Mouse (Mus musculus) gastrocnemius, postnatal 36 days (tissue): ENCODE data around the gene Hnrnpul1. TPM values are rescaled to one million over a fixed set of nuclear protein-coding genes. Genes with fewer than 3 reads are reported as not detected.

Experiments
- DNase-seq, 2 experiments: peaks; one replicate each; pipeline ENCODE4 v3.0.0; 2022
- intact Hi-C: fragments of 180-260 bp; cut with DNase I; formaldehyde crosslinking; loops from one replicate; pipeline ENCODE4 v1.15.1; 2025
- total RNA-seq, 2 experiments: library from RNA; stranded (reverse); gene quantifications; 2 replicates each; pipeline ENCODE4 v1.2.3; 2021

The Hnrnpul1 gene
- total RNA-seq, 2 experiments from 2014 or later: 60.4 to 62.0 TPM

GRCm38 (mm10) chr7:25674719-25675300 is 79.7 kb downstream of the Hnrnpul1 start, which contains the start of gene Tmem91:
Gene Tmem91 (minus strand): TSS chr7:25675166.
- intact Hi-C loops: no loop called here
- no peak for DNase-seq

- intact Hi-C loops: no loop called here
- no peak for DNase-seq
Measured at GRCm38 (mm10) chr7:25674297-25674696, 80.3 kb downstream of the Hnrnpul1 start.

GRCm38 (mm10) chr7:25672442-25672841 is 82.1 kb downstream of the Hnrnpul1 start:
- intact Hi-C loops: no loop called here
- no peak for DNase-seq

GRCm38 (mm10) chr7:25671686-25672085 is 82.9 kb downstream of the Hnrnpul1 start:
- intact Hi-C loops: no loop called here
- DNase-seq: no peak

Other genes starting within 250 kb of the Hnrnpul1 start
- under 1 TPM; 0.64 to 0.79 TPM for gene Ceacam2, start 214.9 kb downstream of the Hnrnpul1 start, total RNA-seq
- gene Erich4, start 138.9 kb downstream of the Hnrnpul1 start, total RNA-seq: not detected
- 10 to 100 TPM; 37.7 to 43.0 TPM for gene Dmac2, start 135.3 kb downstream of the Hnrnpul1 start, total RNA-seq
- 1 to 10 TPM; 1.0 to 1.8 TPM for gene B3gnt8, start 128.1 kb downstream of the Hnrnpul1 start, total RNA-seq
- 100 to 1,000 TPM in 1 of 2 experiments, 10 to 100 TPM in 1; 97.3 to 106 TPM for gene Bckdha, start 95.8 kb downstream of the Hnrnpul1 start, total RNA-seq
- 10 to 100 TPM; 20.3 to 23.2 TPM for gene Exosc5, start 95.6 kb downstream of the Hnrnpul1 start, total RNA-seq
- gene Tmem91, start 79.6 kb downstream of the Hnrnpul1 start, total RNA-seq: not detected
- gene B9d2, start 74.0 kb downstream of the Hnrnpul1 start, total RNA-seq: 1 to 10 TPM; 6.9 to 9.7 TPM
- 1 to 10 TPM; 6.0 to 6.2 TPM for gene Tgfb1, start 67.8 kb downstream of the Hnrnpul1 start, total RNA-seq
- gene Ccdc97, start 35.7 kb downstream of the Hnrnpul1 start, total RNA-seq: 10 to 100 TPM; 37.2 to 38.2 TPM
- gene Axl, start 33.9 kb upstream of the Hnrnpul1 start, total RNA-seq: 10 to 100 TPM; 39.1 to 44.9 TPM
- gene Cyp2s1, start 62.2 kb upstream of the Hnrnpul1 start, total RNA-seq: under 1 TPM; 0.17 to 0.18 TPM
- not detected for gene Cyp2b10, start 142.9 kb upstream of the Hnrnpul1 start, total RNA-seq